Mouse (Mus musculus): ENCODE measurements at regions not wholly inside any gene's neighbourhood (a gene's known extent, or its start where the extent isn't known, plus 50 kb on each side); places are given as distances from the start of the nearest gene placed in this dataset.

- DNase-seq (ENCODE audit: low spot score in 2 of 2), result peak; percentile 1 to 10
Measured at GRCm38 (mm10) chr16:64068787-64069673, 205.1 kb upstream of the Epha3 start.

GRCm38 (mm10) chr16:64062584-64062983, 198.6 kb upstream of the Epha3 start:
- DNase-seq (ENCODE audit: low spot score in 2 of 2), result no peak

GRCm38 (mm10) chr16:64058712-64059111, 194.7 kb upstream of the Epha3 start:
- no peak for DNase-seq (ENCODE audit: low spot score in 2 of 2)

GRCm38 (mm10) chr16:64054346-64054745, 190.4 kb upstream of the Epha3 start:
- no peak for DNase-seq (ENCODE audit: low spot score in 2 of 2)

GRCm38 (mm10) chr16:64048026-64048425, 184.1 kb upstream of the Epha3 start:
- no peak for DNase-seq (ENCODE audit: low spot score in 2 of 2)

GRCm38 (mm10) chr16:64033049-64033448, 169.1 kb upstream of the Epha3 start:
- no peak for DNase-seq (ENCODE audit: low spot score in 2 of 2)

- DNase-seq (ENCODE audit: low spot score in 2 of 2), result no peak
Measured at GRCm38 (mm10) chr16:64023981-64024380, 160.0 kb upstream of the Epha3 start.

- DNase-seq (ENCODE audit: low spot score in 2 of 2), result peak in 1 of 2 experiments; percentile 1
Measured at GRCm38 (mm10) chr16:64000884-64001283, 136.9 kb upstream of the Epha3 start.

- DNase-seq (ENCODE audit: low spot score in 2 of 2), result no peak
Measured at GRCm38 (mm10) chr16:63967407-63967806, 103.4 kb upstream of the Epha3 start.

GRCm38 (mm10) chr16:63960786-63961185, 96.8 kb upstream of the Epha3 start:
- no peak for DNase-seq (ENCODE audit: low spot score in 2 of 2)

GRCm38 (mm10) chr16:63958154-63958553, 94.2 kb upstream of the Epha3 start:
- peak; percentile 6 to 19 for DNase-seq (ENCODE audit: low spot score in 2 of 2)

- DNase-seq (ENCODE audit: low spot score in 2 of 2), result no peak
Measured at GRCm38 (mm10) chr16:63925195-63925594, 61.2 kb upstream of the Epha3 start.

GRCm38 (mm10) chr16:63921146-63921545, 57.2 kb upstream of the Epha3 start:
- DNase-seq (ENCODE audit: low spot score in 2 of 2), result no peak
